Mouse (Mus musculus): ENCODE data around the gene Mia3.

- TF ChIP-seq POLR2A (IDR thresholded peaks at IDR 0.05; ENCODE audit: borderline replicate concordance, insufficient read depth, low read length) (peak; percentile 52; the same call in 1 of the 2 replicates), CTCF (IDR thresholded peaks at IDR 0.05; ENCODE audit: borderline replicate concordance, insufficient read depth, low read depth, low read length) (no peak)
These were observed 19.4 kb upstream of the Mia3 start, which contains the start of gene Taf1a for GRCm38 (mm10) chr1:183388426-183389406.

Measured in cerebellum, adult 2 months (tissue).